Mouse (Mus musculus): ENCODE data around the gene Dnah7a.
"Not testable (repeated sequence)": the region's sequence is repeated elsewhere in the genome, so short reads cannot be mapped to it uniquely, and the experiment has no call there.

Gene Dnah7a

DNA sequence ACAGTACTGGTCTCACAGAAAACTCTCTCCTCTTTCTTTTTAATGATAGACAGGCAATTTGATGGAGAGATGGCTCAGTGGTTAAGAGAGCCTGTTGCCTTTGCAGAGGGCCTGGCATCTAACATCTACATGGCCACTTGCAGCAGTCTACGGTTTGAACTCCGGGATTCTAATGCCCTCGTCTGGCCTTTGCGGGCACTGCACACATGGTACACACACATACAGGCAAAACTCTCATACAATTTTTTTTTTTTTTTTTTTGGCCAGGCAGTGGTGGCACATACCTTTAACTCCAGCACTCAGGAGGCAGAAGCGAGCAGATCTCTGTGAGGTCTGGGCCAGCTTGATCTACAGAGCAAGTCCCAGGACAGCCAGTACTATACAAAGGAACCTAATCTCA is 2.4 kb downstream of the Dnah7a start:
- no peak for DNase-seq (ENCODE audit: low spot score)

DNA sequence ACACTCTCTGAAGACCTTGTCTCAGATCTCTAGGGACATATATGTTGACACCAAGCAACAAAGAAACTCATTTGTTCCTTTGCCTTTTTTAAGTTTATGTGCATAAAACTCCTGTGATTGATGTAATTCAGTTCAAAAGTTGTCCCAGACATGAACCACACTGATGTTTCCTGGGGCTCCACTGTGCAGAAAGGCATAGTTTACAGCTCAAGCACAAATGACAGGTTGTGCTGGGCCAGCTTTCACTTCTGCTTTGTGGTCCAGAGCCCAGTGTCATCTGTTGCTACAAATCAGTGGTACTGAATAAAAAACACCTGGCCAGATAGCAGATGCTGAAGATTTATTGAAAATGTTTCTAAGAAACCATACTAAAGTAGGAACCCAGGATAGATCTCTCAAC is 42.3 kb downstream of the Dnah7a start:
- DNase-seq (ENCODE audit: low spot score), result not testable (repeated sequence)

DNA sequence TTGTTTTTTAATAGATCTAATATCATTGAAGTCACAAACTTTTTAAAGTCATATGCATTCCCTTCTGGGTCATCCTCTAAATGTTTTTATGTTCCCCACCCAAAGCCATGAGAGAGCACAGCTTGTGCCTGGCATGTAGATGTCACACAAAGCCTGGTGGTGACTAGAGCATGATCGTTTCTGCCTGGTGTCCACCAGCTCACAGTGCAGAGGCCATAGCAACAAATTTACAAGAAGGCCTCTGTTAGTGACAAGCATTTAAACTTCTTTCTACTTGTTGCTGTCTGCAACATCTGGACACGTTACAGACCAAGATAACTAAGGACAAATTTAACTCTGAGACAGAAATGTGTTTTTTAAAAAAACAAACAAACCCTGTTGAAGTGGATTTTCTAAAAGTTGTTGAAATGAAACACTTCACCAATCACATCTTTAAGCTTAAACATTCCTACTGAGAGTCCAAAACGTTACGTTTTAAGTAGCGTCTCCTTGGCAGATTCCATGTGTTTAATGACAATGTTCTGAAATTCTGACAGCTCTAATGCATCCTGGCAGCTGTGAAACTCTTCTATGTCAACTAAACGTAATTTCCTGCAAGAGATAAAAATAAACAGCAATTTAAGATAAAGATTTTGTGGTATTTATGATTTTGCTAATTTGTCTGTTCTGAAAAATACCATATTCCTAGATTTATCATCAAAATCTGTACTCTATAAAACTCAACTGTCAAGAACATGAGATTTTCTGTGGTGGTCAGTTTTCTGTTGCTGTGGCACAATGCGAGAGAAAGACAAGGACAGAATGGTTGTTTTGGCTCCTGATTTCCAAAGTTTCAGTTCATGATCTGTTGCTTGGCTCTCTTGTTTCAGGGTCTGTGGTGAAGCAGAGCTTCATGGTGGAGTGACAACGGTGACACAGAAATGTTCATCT is 66.5 kb downstream of the Dnah7a start:
- DNase-seq (ENCODE audit: low spot score), result no peak

GRCm38 (mm10) chr1:53635641-53636040 is 70.9 kb downstream of the Dnah7a start:
- not testable (repeated sequence) for DNase-seq (ENCODE audit: low spot score)

- DNase-seq (ENCODE audit: low spot score), result not testable (repeated sequence)
These were observed 74.5 kb downstream of the Dnah7a start for GRCm38 (mm10) chr1:53632040-53632439.

- no peak for DNase-seq (ENCODE audit: low spot score)
These were observed 76.6 kb downstream of the Dnah7a start for GRCm38 (mm10) chr1:53630011-53630410.

DNA sequence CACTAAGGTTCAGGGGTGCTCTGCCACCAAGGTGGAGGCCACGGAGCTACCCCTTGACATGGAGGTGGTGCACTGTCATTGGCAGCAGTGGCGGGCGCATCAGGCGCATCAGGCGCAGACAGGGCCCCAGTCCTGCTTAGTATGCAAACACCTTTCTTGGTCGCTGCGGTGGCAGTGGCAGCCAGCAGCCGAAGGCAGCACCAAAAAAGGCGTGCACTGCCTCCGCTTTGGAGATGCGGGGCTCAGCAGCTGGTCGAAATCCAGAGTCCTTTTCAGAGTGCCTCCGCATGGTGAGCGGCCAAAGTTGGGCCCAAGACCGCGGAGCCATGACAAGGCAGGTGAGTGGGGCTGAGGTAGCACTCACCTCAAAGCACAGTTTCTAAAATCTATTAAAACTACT is 93.1 kb downstream of the Dnah7a start:
- no peak for DNase-seq (ENCODE audit: low spot score)

GRCm38 (mm10) chr1:53581326-53581725 is 125.3 kb downstream of the Dnah7a start:
- DNase-seq (ENCODE audit: low spot score), result not testable (repeated sequence)

- DNase-seq (ENCODE audit: low spot score), result not testable (repeated sequence)
These were observed 148.7 kb downstream of the Dnah7a start for GRCm38 (mm10) chr1:53557918-53558317.

DNA sequence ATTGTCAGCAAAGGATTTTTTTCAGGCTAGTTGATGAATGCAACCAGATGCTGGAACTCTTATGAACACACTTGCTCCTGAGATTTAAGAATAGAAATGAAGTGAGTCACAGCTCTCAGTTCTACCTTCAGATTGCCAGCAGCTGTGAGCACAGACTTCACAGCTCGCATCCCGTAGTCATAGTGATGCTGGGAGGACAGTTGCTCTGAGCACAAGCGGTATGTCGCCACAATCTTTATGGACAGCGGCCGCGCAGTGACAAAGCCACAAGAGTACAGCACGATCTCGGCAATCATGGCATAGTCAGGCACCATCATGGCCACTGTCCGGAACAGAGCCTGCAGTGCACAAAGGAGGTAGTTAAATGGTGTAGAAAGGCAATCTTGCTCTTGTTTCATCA is 159.6 kb downstream of the Dnah7a start:
- DNase-seq (ENCODE audit: low spot score), result not testable (repeated sequence)

DNA sequence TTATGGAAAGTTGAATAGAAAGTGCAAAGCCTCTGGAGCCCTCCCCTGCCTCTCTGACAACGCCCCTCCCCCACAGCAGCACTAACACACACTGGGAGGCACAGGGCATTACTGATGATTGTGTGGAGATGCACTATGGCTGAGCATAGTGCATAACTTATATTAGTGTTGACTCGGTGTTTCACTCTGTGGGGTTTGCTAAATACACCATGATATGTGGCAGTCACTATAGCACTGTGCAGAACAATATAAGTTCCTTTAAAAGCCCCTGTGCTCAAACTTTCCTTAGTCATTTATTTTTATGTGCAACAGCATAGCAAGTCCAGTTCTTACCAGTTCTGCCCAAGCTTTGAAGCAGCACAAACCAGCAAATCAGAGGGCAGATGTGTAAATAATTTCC is 168.2 kb downstream of the Dnah7a start:
- DNase-seq (ENCODE audit: low spot score), result not testable (repeated sequence)

GRCm38 (mm10) chr1:53534826-53535225 is 171.8 kb downstream of the Dnah7a start:
- DNase-seq (ENCODE audit: low spot score), result not testable (repeated sequence)

- not testable (repeated sequence) for DNase-seq (ENCODE audit: low spot score)
These were observed 180.6 kb downstream of the Dnah7a start for GRCm38 (mm10) chr1:53526021-53526420.

GRCm38 (mm10) chr1:53473699-53474098 is 232.9 kb downstream of the Dnah7a start:
- DNase-seq (ENCODE audit: low spot score), result no peak

- DNase-seq (ENCODE audit: low spot score), result not testable (repeated sequence)
These were observed 234.5 kb downstream of the Dnah7a start for GRCm38 (mm10) chr1:53472084-53472483.

- no peak for DNase-seq (ENCODE audit: low spot score)
These were observed 239.3 kb downstream of the Dnah7a start for GRCm38 (mm10) chr1:53467325-53467670.

DNA sequence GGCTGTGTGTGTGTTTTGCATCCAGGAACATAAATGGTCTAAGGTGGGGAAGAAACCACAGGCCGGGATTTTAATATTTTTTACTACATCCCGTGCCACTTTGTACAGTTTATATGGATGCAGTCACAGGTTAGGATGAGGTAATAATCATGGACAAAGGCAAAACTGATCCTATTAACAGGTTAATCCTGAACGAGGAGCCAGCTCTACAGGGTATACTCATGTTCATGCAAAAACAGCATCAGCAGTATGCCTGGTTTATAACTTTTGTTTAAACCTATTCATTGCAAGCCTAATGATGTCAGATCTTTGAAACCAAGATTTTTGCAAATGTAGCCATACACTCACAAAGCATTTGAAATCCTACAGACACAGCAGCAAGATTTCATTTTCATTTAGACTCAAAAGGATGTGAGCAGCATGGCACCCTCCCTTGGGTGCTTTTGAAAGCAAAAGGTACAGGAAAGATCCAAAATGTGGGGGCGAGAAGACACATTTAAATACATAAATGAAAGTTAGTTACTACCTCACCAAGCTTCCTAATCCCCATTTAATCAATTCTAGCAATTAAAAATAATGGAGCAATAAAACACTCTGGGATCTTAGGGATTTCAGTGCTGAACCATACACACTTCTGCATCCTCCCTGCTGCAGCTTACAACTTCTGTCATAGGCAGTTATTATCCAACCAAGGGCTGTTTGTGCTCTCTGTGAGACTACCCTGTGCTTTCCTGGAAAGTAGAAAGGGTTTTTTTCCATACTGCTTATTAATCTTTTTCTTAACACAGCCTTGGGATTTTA is 239.9 kb downstream of the Dnah7a start:
- not testable (repeated sequence) for DNase-seq (ENCODE audit: low spot score)

DNA sequence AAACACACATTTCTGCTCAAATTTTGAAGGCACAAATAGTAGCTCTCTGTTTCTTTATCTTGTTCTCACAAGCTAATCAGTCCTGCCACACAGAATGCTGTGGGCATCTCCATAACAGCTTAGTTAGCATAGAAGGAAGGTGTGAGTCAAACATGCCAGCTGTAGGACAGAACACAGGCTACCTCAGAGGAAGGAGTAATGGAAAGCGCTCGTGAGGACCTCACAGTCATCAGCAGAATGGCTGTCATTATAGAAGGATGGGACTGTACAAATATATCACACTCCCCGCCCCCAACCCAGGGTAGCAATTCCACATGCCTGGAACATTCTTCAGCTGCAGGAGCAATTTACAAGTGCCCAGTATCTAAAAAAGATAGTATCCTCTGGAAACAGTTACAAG is 267.4 kb downstream of the Dnah7a start:
- not testable (repeated sequence) for DNase-seq (ENCODE audit: low spot score)

DNA sequence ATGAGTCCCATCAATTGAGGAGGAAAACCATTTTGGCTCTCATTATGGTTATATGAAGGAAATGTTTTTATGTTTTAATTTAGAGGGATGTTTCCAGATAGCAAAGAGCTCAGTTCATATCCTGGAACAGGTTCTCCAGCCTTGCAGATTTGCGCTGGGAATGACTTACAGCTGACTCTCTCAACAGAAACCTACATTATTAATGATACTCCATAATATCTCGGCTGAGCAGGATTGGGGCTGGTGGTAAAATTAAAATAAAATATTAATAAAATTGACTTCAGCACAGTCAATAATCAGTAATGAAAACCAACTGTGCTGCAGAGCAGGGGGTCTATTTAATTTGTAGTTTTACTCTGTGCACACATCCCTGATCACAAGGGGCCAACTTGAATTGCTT is 274.2 kb downstream of the Dnah7a start:
- not testable (repeated sequence) for DNase-seq (ENCODE audit: low spot score)

GRCm38 (mm10) chr1:53405803-53406325 is 300.7 kb downstream of the Dnah7a start:
- DNase-seq (ENCODE audit: low spot score), result no peak

- not testable (repeated sequence) for DNase-seq (ENCODE audit: low spot score)
These were observed 312.4 kb downstream of the Dnah7a start for GRCm38 (mm10) chr1:53393936-53394760.

DNA sequence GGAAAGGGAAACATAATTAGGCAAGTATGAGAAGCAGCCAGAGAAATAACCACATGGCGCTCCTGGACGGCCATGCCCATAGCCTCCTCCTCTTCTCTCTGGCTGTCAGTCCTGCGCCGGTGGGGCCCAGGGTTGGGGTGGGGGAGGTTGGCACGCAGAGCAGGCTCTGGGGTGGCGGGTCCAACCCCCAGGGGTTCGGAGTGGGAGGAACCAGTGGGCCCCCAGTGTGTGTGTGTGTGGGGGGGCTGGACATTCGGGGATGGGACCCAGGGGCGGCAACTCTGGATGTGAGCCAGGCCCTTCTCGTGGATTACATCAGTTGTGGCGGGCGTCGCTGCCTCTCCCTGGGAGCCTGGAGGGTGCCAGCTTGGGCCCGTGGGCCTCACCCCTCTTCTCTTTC is 317.8 kb downstream of the Dnah7a start:
- DNase-seq (ENCODE audit: low spot score), result no peak

All from urinary bladder, postnatal 10 days (tissue).